Mouse (Mus musculus): Measurements from ENCODE around the gene Adgrl3.

Adgrl3 gene

DNA sequence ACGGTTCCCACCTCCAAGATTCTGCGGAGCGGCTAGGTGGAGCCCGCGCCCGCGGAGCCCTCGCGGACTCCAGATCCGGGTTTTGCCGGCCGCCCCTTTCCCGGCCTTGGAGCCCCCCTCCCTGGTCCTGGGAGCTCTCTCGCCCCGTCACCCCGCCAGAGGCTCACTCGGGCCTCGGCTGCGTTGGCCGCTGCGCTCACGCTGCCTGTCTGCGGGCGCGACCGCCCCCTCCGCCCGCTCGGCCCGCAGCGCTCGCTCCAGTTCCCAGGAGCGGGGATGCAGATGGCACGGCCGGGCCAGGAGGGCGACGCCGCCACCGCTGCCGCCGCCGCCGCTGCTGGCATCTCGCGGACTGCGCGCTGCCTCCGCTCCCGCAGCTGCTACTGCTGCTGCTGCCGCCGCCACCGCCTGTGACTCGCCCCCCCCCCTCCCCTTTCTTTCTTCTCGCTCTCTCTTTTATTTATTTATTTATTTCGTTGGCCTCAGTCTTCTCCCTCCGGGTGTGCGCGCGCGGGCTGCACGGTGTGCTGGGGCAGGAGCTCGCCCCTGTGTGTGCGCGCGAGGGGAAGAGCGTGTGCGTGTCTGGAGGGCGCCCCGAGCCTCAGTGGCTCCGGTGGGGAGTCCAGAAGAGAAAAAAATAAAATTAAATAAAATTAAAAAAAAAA lies at the start of gene Adgrl3:
Gene Adgrl3 (plus strand): TSS at position 549 of the 665 bp plus-strand sequence.
- peak; percentile 88 to 90 for DNase-seq

DNA sequence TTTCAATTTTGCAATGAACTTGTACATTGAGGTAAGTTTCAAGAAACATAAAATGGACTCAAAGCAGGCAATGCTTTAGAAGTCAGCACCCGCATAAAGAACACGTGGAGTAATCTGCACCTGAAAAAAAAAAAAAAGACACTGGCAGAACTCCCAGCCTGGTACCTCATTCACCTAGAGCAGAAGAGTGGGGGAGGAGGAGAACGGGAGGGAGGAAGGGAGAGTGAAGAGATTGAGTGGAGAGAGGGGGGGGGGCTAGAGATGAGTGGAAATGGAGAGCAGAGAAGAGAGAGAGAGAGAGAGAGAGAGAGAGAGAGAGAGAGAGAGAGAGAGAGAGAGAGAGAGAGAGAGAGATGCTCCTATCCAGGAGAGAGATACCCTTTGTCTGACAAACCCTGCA lies 772 bp upstream of the Adgrl3 start:
- peak in 1 of 2 experiments; percentile 68 for DNase-seq

DNA sequence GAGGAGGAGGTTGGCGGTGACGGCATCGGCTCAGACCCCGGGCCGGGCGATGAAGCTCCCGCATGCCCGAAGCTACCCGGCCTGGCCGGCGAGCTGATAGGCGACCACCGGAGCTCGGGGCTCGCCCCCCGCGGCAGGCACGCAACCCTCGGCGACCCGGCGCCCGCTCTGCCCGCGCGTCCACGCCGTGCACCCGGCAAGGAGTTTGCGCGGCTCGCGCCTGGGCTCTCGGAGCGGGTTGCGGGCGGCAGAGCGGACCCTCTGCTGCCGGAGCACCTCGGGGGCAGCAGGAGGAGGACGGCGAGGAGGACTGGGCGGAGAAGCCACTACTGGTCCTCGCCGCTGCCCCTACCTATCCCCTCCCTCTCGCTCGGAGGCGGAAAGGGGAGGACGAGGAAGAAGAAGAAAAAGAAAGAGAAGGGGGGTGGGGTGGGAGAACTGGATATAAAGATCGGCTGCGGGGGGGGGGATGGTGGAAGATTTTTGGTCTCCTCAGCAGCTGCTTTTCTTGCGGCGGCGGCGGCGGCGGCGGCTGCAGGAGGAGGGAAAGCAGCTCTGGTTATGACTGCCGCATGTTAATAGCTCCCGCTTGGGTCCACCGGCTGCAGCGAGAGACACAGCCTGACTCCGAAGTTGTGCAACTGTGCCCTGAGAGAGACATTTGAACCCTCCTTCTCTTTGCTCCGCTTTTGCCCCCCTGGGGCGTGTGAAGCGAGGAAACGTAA lies 505 bp downstream of the Adgrl3 start:
- peak; percentile 57 to 69 for DNase-seq

DNA sequence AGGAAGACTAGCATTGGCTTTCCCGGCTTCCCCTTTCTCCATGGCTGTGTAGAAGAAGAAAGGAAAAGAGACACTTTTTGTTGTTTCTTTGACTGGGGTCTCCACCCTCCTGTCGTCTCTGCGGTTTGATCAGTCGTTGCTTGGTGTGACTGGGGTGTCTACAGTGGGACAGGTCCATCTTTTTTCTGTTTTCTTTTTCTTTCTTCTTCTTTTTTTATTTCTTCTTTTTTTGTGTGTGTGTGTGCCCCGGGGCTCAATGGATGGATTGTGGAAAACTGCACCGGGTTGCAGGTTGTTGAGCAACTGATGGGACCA lies 1.0 kb downstream of the Adgrl3 start:
- DNase-seq = no peak

DNA sequence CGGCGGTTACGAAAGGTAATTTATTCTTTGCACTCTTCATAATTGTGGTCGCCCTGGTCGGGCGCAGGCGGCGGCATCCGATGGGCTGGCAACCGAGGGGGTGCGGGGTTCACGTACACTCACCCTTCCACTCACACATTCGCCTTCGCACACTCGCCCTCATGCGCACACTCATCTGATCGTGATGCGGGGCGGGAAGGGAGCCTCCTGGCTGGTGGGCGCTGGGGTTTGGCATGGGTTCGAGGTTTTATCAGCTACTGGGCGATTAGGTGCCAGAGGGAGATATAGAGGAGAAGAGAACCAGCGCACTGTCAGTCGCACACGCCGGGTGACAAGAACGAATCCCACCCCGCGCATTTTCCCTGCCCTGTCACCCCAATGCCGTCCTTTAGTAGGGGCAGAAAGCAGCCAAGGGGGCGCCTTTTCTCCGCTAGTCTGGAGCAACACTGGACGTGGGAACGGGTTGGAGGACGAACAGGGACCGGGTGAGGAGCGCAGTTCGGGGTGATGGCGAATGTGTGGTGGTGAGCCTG lies 1.5 kb downstream of the Adgrl3 start:
- DNase-seq = peak in 1 of 2 experiments; percentile 63

DNA sequence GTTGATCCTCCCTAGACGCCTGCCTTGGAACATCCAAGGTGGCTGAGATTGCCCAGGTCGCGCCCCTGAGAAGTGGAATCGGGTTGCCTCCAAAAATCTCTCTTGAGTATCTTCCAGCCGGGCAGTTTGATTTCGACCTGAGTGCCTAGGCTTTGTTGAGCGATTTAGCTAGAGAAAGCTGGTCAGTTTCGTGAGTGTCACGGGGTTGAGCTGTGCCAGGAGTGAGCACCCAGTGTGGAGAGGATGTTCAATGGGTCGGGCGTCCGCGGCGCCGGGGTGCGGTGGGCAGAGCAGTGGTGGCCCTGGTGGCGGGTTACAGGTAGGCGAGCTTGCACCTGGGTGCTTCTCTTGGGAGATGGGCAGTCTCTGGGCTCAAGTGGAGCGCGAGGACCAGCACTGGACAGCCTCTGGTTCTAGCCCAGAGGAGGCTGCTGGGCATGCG lies 1.9 kb downstream of the Adgrl3 start:
- DNase-seq = peak; percentile 38 to 67

DNA sequence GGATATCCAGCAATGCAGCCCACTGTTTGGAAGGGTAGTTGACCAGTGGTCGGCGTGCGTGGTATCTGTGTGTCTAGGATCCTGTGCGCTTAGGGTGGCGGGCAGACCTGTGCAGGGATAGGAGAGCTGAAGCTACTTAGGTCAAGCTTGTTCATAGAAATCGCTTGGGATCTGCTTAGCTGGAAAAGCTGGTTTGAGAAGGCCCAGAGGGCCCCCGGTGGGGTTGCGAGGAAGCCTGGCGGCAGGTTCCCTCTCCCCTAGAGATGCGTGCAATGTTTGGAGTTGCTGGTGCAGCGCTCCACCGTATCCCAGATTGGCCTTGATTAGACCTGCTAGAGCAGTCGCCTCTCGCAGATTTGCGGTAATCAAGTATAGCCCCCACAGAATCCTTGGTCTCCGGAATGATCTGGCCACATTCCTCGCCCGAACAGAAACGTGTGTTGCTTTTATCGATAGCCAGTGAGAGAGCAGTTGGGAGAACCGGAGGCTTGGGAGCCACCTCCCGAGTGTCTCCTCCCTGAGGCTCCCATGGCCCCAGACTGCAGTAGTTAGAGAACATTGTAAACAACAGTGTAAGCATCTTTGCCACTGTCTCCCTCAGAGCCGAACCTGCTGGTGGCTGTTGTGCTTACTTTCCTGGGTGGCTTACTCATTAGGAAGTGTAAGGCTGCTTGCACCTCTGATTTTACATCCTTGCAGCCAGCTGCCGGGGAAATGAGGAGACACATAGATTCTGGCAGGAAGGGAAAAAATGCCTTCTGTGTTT lies 2.6 kb downstream of the Adgrl3 start:
- DNase-seq = peak; percentile 42 to 65

DNA sequence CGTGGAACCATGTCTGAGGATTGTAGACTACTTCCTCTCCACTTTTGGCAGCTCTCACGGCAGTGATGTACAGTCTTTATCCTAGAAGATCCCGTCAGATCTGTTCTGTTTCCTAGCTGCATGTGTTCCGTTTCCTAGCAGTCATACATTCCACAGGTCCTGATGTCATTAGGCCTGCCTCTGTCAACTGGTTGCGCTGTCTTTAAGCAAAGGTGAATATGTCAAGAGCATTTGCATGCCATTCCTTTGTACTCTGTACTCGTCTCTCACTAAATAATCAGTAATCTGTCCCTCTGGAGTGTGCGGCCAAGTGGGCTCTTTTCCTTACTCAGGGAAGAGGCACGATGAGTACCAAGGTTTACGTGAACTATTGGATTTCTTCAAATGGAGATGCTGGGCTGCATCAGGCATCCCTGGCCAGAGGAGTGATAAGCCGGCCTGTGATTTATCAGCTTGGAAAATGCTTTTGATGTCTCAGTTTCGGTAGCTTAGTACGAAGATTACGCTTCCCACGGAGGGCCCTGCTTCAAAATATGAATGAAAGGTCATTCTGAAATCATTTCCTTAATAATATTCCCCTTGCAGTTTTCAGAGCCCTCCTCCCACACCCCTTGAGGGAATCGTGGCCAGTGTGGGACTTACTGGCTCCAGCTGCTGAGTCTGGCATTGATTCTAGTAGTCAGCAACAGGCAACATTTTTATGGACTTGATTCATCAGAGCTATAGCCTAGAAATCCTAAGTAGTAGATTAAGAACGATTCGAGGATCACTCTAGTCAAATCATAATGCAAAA lies 4.2 kb downstream of the Adgrl3 start:
- DNase-seq = peak in 1 of 2 experiments; percentile 15

DNA sequence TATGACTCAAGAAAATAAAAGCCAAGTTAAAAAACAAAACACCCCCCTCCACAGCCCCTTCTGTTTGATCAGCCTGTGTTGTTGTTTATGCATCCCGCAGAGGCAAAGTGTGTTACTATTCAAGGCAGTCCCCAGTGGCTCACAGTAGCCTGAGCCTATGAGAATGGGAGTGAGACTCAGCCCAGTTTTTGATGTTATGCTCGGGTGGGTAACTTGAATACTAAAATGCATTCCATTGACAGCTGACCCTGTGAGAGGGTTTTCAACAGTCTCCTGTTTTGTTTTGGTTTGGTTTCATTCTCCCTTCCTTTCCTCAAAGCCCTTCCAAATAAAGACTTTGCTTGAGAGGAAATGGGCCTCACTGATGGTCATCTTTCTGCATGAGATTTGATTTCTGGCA lies 8.9 kb downstream of the Adgrl3 start:
- peak in 1 of 2 experiments; percentile 3 for DNase-seq

DNA sequence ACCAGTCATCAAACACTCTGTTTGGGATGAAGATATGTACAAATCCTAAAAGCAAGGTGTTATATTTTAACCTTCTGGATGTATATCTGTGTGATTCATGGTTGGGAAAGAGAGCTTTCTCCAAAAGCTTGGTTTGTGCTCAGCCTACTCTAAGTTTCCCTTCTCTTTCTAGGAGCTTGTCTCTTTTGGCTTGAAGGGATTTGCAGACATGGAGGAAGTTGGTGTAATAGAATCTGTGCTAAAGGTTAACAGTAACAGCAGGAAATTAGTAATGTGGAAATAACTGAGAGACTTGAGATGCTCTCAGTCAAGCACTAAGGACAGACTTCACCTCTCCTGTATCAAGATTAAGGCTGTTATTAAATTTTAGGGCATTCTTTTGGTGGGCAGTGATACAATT lies 17.2 kb downstream of the Adgrl3 start:
- DNase-seq = no peak

DNA sequence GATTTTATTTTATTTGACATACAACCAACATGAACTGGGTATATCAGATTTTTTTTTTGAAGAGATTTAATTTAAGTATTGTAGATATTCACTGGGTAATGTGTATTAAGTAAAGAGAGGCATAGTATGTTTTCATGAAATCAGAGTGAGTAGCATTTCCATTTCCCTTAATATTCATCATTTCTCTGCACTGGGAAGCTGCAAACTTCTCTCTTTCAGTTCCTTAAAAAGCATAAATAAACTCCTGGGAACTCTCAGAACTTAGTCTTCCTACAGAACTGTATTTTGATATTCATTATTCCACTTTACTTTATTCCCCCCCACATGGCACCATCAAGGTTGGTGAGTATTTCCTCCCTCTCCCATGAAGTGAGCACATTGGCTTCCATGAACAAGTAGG lies 23.9 kb downstream of the Adgrl3 start:
- no peak for DNase-seq

DNA sequence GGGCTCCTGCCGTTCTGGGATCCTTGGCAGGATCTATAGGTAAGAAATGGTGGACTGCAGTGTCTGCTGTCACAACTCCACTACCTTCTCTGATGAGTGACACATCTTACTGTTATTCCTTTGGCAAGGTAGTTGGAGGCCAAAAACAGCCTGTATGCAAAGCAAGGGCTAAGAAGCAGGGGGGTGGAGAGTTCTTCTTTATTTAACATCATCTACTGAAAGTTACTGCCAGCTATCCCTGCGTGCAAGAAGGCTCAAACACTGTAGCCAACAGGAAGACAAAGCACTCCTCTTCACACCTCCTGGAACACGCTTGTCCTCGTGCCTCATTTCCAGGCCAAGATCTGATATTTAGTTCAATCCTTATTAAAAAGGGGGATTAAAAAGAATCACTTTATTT lies 26.2 kb downstream of the Adgrl3 start:
- no peak for DNase-seq

DNA sequence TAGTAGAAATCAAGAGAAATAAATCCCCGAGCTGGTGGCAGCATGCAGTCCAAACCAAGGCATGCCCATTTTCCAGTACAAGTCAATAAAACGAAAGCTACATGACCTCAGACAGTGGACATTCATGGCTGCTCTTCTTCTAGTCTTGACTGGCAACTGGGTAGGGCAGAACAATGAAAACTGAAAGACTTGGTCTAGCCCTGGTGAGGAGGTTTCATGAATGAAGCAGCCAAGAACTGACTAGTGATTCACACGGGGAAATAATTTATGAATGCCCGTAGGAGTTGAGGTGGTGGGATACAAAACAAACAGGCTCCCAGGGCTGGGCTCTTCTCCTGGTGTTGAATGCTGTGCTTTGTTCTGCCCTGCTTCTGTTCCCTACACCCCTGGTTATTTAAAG lies 34.7 kb downstream of the Adgrl3 start:
- no peak for DNase-seq

DNA sequence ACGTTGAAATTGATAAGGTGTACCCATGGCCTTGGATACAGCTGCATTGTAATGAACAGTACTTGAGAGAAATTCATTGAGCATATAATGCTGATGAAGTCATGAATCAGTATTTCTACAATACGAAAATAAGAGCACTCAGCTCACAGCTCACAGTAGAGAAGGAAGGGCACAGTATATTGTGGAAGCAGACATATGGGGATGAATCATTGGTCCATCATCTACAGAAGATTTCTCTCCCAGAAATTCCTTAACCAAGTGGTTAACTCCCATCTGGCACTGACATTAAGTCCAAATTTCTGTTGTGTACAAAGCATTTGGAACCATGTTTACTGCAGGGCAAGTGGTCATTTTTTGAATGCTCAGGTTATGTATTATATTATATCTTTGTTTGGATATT lies 35.3 kb downstream of the Adgrl3 start:
- no peak for DNase-seq

DNA sequence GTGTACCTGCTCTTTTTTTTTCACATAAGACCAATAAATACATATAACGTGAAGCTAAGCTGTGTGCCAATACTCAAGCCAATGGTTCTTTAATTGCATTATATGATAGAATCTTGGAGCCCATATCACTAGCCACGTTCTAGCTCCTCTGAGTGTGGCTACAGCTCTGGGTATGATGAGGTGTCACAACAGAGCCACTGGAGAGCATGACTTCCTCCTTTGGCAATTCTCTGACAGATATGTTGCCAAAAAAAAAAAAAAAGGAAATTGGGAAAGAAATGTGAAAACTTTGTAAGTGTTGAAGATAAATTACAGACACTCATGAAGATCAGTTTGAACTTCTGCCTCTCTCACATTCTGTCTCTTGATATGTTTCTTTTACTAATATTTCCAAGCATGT lies 38.2 kb downstream of the Adgrl3 start:
- DNase-seq = no peak

DNA sequence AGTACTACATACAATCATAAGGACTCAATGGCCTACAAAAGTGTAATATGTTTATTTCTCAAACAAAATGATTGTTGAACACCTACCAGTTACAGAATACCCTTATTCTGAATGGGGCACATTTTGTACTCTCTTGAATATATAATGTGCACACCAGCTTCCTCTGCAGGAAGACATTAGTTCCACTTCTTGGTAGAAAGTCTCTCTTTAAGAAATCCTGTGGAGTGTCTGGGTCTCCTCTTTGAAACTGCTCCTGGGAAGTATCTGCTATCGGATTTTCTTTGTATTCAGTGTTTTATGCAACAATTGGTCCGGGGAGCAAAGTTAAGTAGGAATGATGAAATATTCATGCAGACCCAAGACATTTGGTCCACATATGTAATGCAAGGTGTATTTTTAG lies 41.0 kb downstream of the Adgrl3 start:
- DNase-seq = no peak

DNA sequence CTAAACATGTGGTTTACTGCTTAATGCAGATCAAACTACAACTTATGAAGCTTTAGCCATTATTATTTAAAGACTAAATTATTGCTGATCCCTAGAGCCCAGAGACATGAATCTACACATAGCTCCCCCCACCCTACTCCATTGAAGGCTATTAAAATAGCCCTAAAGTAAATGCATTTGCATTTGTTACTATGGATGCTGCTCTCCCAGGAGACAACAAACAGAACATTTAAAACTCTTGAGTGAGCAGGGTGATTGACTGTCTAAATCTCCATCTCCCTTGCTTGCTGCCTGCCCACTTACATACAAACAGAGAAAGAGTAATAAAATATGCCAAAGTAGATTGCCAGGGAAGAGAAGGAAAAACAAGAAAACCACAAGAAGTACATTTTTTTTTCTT lies 41.4 kb downstream of the Adgrl3 start:
- no peak for DNase-seq

DNA sequence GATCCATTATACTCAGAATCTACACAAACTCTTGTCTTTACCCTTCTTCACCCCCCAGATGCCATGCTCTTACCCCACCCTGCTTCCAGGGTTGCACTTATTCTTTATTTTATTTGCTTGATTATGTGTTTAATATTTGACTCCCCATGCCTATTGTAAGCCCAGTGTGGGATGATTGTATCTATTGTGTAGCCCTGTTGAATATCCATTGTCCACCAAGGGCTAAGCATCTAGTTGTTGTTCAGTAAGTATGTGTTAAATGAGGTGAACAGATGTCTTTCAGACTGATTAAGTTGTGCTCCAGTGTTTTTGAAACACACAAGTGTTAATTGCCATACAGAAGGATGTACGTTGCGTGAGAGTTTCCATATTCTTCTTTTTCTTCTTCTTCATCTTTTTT lies 44.1 kb downstream of the Adgrl3 start:
- no peak for DNase-seq

DNA sequence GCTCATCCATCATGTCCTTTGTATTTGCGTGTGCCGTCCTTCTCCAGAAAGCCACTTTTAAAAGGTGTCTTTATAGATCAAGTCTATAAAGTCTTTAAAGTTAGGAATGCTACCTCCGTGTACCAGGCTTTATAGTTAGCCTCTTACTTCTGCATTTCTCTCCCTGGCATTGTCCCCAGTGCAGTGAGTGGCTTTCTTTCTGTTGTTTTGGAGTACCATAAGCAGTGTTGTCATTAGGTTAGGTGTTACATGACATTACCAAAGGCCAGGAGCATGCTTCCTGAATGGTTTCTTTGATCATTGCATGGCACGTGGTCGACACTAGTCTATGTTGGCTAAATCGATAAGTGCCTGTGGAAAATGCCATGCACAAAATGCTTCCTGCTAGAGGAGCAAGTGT lies 48.2 kb downstream of the Adgrl3 start:
- DNase-seq = no peak

DNA sequence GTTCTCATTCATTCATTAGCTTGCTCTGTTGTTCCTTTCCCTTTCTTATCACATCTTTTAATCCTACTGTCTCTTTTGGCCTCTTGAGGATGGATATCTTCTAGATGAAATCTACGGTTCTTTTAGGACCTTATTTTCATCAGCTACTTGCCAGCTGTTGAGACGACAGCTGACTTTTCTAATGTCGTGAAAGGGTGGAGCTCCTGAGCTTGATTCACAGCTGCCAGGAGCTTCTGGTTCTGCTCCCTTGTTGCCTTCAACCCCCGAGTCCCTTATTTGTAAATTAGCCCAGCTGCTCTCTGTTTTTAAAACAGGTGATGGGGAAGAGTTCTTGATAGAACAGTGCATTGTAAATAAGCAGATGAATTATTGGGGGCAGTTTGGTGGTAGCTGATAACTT lies 48.9 kb downstream of the Adgrl3 start:
- no peak for DNase-seq

DNA sequence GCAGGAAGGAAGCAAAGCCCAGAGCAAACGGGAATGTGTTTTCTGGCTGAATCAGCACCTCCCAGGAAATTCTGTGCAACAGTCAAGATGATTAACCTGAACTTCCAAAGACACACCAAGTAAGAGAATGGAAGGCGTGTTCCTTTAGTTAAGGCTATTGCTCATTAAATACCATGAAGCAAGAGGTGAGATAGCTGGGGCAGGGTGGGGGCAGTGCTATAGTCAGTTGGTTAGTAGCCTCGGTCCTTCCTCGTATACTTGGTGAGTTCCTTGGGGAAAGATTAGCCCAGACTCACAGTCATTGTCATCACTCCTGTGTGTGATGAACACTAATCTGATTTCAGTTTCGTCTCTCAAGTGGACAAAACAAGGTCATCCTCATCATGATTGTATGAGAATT lies 53.0 kb downstream of the Adgrl3 start:
- no peak for DNase-seq

DNA sequence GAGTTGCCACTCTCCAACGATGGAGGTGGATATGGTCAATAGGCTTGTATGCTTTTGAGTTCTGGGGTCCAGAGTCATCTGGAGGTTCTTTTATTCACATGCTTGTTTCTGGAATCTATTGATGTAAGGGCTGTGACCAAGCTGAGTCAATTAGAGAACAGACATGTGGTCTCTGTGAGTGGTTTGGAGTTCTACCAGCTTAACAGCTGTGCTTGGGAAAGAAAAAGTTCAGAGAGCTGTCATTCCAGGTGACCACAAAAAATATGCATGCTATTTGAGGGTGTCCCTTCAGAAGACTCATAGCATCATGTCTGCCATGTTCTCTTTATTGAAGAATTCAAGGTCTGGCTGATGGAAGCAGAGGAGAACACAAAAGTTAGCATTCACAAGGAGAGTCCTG lies 53.9 kb downstream of the Adgrl3 start:
- DNase-seq = no peak

DNA sequence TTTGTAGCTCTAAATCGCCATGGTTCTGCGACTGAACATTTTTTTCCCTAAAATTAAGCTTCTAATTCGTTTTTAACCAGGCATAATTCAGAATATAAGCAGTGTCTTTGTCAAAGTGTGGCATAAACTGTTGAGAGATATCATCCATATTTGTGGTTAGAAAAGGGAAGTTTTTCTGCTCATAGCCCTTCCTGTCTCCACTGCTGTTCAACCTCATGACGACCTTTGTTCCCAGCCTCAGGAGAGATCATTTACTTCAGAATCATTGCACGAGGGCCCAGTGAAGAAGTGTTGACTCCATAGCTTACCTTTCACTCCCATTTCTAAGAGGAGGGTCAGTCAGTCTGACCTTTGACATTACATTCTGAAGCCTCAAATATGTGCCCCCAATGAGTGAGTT lies 56.4 kb downstream of the Adgrl3 start:
- DNase-seq = no peak

All from cerebellum, adult 18-20 months (tissue).